Mouse (Mus musculus): ENCODE results near the gene Gm11214. TPM values are rescaled to one million over a fixed set of nuclear protein-coding genes. Genes with fewer than 3 reads are reported as not detected.

The Gm11214 gene
- total RNA-seq (2012; rRNA removed): not detected in 2 replicates
- under 1 TPM in 1 of 2 experiments, not detected in 1; 0.43 TPM for polyA plus RNA-seq (2012; ENCODE audit: insufficient read depth in 1 of 2, insufficient read length in 2 of 2, low read depth in 1 of 2, low replicate concordance in 2 of 2, missing spikeins in 1 of 2)

DNA sequence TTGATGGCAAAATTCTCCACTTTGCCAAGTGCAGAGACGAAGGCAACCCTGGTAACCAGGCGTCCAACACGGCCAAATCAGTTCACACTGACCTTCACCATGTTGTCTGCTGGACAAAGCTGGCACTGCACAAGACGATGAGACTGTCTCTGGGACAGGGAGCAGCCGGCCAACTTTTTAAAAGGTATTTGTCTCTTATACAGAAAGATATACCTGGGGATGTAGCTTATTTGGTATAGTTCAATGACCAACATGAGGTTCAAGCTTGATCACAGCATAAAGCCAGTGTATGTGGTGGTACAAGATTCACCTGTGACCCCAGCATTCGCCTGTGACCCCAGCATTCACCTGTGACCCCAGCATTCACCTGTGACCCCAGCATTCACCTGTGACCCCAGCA, at the start of gene Gm11214:
TSS of gene Gm11214 (minus strand) at position 101 of the 400 bp plus-strand sequence.
- Histone ChIP-seq H3K27me3 (ENCODE audit: control insufficient read depth in 1 of 2, insufficient read depth in 2 of 2, low read length in 2 of 2) (no peaks in the 10 kb centered on the region), H3K9me3 (replicated peaks; ENCODE audit: insufficient read depth, low read length) (no peaks in the 10 kb centered on the region), H3K79me2 (ENCODE audit: control insufficient read depth, insufficient read depth, low read length, poor library complexity) (no peaks in the 10 kb centered on the region), H3K36me3 (ENCODE audit: control insufficient read depth in 1 of 2, insufficient read depth in 2 of 2, low read length in 2 of 2) (peaks cover 0 to 10% of the 10 kb centered on the region in 2 experiments; a peak in 2 of 4 replicates), H3K9ac (ENCODE audit: control insufficient read depth, low read depth, low read length, poor library complexity, severe bottlenecking) (no peak within 1 kb of the TSS), H3K4me3 (ENCODE audit: control insufficient read depth in 1 of 2, insufficient read depth in 1 of 2, low read depth in 2 of 2, low read length in 2 of 2) (no peak within 1 kb of the TSS), H3K4me1 (ENCODE audit: control insufficient read depth in 1 of 2, insufficient read depth in 2 of 2, low read length in 2 of 2) (peaks cover 0 to 11% of the 10 kb centered on the region in 2 experiments; a peak in 1 of 4 replicates), H3K27ac (ENCODE audit: control insufficient read depth, low read depth, low read length) (no peak within 1 kb of the TSS)
- TF ChIP-seq CTCF (IDR thresholded peaks at IDR 0.05 in 2 of 3, conservative IDR thresholded peaks at IDR 0.05 in 1 of 3; ENCODE audit: control insufficient read depth in 1 of 3, insufficient read depth in 1 of 3, low read depth in 2 of 3, low read length in 3 of 3, poor library complexity in 1 of 3, severe bottlenecking in 1 of 3) (no peak), KAT2A (conservative IDR thresholded peaks at IDR 0.05; ENCODE audit: low read depth, low read length) (no peak), ETS1 (IDR thresholded peaks at IDR 0.05; ENCODE audit: low read depth, low read length) (no peak), TAL1 (IDR thresholded peaks at IDR 0.05; ENCODE audit: low read length) (no peak), E2F4 (IDR thresholded peaks at IDR 0.05; ENCODE audit: borderline replicate concordance, low read depth, low read length) (no peak), MYB (IDR thresholded peaks at IDR 0.05; ENCODE audit: low read depth, low read length) (no peak), BHLHE40 (IDR thresholded peaks at IDR 0.05; ENCODE audit: borderline replicate concordance, low read depth, low read length) (no peak), EP300 (IDR thresholded peaks at IDR 0.05; ENCODE audit: low read depth in 1 of 2, low read length in 2 of 2) (no peak), MYC (IDR thresholded peaks at IDR 0.05; ENCODE audit: low read depth, low read length) (no peak), NRF1 (IDR thresholded peaks at IDR 0.05; ENCODE audit: insufficient read depth, low read depth, low read length, poor library complexity, severe bottlenecking) (no peak), JUND (IDR thresholded peaks at IDR 0.05; ENCODE audit: low read depth, low read length) (no peak)
- DNase-seq (ENCODE audit: low read depth, low spot score): no peak

DNA sequence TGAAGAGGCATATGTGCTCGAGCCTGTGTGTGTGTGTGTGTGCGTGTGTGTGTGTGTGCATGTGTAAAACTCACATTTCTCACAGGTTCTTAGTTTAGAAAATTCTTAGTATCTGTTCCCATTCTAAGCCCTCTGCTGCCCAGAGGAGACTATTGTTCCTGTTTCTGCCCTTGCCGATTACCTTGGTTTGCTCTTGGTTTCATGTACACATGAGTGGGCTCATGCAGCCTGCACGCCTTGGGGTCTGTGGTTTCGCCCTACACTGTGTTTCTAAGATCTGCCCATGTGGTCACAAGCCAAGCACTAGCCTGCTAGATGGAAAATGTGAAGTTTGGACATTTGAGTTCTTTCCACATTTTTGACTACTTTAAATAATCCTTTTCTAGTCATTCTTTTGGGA, 48.7 kb upstream of the Gm11214 start:
- Histone ChIP-seq H3K27me3 (ENCODE audit: control insufficient read depth in 1 of 2, insufficient read depth in 2 of 2, low read length in 2 of 2) (no peaks in the 10 kb centered on the region), H3K9ac (ENCODE audit: control insufficient read depth, low read depth, low read length, poor library complexity, severe bottlenecking) (no peak overlapping the region), H3K36me3 (ENCODE audit: control insufficient read depth in 1 of 2, insufficient read depth in 2 of 2, low read length in 2 of 2) (no peaks in the 10 kb centered on the region), H3K9me3 (replicated peaks; ENCODE audit: insufficient read depth, low read length) (no peaks in the 10 kb centered on the region), H3K4me1 (ENCODE audit: control insufficient read depth in 1 of 2, insufficient read depth in 2 of 2, low read length in 2 of 2) (no peaks in the 10 kb centered on the region), H3K4me3 (ENCODE audit: control insufficient read depth in 1 of 2, insufficient read depth in 1 of 2, low read depth in 2 of 2, low read length in 2 of 2) (no peak overlapping the region), H3K79me2 (ENCODE audit: control insufficient read depth, insufficient read depth, low read length, poor library complexity) (no peaks in the 10 kb centered on the region), H3K27ac (ENCODE audit: control insufficient read depth, low read depth, low read length) (no peak overlapping the region)
- TF ChIP-seq GABPA (IDR thresholded peaks at IDR 0.05; ENCODE audit: low read depth, low read length): no peak
- no peak for TF ChIP-seq POLR2A (IDR thresholded peaks at IDR 0.05; ENCODE audit: control insufficient read depth in 1 of 2, insufficient read depth in 1 of 2, low read depth in 1 of 2, low read length in 2 of 2, poor library complexity in 1 of 2)
- TF ChIP-seq ZC3H11A (IDR thresholded peaks at IDR 0.05; ENCODE audit: low read depth, low read length): no peak
- no peak for TF ChIP-seq MXI1 (IDR thresholded peaks at IDR 0.05; ENCODE audit: low read depth, low read length)
- no peak for DNase-seq (ENCODE audit: low read depth, low spot score)
